In the genomic region with DNA sequence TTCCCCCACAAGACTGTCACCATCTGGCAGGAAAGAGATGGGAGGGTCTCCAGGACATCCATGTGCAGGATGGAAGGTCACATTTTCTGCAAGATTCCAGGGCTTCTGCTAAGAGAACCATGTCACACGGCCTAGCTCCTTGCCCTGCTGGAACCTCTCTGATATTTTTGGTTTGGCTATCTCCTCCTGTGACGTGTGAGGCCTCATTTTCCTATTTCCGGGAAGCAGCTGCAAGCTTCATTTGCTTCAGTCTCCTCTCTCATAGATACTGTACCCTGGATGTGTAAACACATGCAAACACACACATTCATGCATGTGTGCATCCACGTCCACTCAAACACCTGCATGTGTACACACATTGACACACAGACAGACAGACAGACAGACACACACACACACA, we compare ENCODE assay signal across 17 mouse cellular contexts. TPM values are rescaled to one million over a fixed set of nuclear protein-coding genes. Genes with fewer than 3 reads are reported as not detected.
DNase-seq lines count a peak whose midpoint lies in the region; ATAC-seq and TF ChIP-seq lines count a peak whose summit lies in the region.
"Had no signal": no experiment of that assay in that cellular context is flagged by ENCODE, and none has a peak within 500 bp of the region (broad histone marks: within the 10 kb centered on the region; RNA-seq: fewer than 3 reads in every experiment).

No protein-coding gene starts in this region.

- peak overlapping the region; percentile 71 for H3K27ac ChIP-seq in heart, adult 2 months
- no peak overlapping the region for H3K27ac ChIP-seq in liver, embryonic 16.5 days (ENCODE audit: low read length)
- H3K27ac ChIP-seq in liver, embryonic 12.5 days = no peak overlapping the region
- peak overlapping the region; percentile 71 for H3K27ac ChIP-seq in bone marrow, adult 2 months (ENCODE audit: control insufficient read depth, insufficient read depth, low read depth, low read length, poor library complexity)
- H3K27ac ChIP-seq: embryonic facial prominence, embryonic 15.5 days; hindbrain, embryonic 15.5 days; liver, embryonic 14.5 days; midbrain, embryonic 10.5 days; neural tube, embryonic 15.5 days had no signal

- no peaks in the 10 kb centered on the region for H3K79me2 ChIP-seq in heart, adult 2 months (replicated peaks; ENCODE audit: control insufficient read depth, insufficient read depth, low read length)

- peak; percentile 46 to 60 for DNase-seq in heart, adult 2 months
- no peak for DNase-seq in heart, postnatal 14 days
- peak; percentile 25 for DNase-seq in heart, postnatal 4 days
- no peak for DNase-seq in layer of hippocampus, adult 18-20 months (ENCODE audit: low spot score in 2 of 2)
- no peak for DNase-seq in c-Kit-positive CD71-positive TER-119-positive erythroid progenitor cells, embryonic 14.5 days (ENCODE audit: low spot score)
- DNase-seq: cerebellum, adult 9-10 months; layer of hippocampus, postnatal 36 days; retina, postnatal 1 day; thymus, adult 18-20 months had no signal

- no peaks in the 10 kb centered on the region for H3K27me3 ChIP-seq in heart, adult 2 months (ENCODE audit: control insufficient read depth, insufficient read depth, low read length)
- H3K27me3 ChIP-seq in liver, embryonic 16.5 days (ENCODE audit: control insufficient read depth, insufficient read depth, low read depth, low read length) = no peaks in the 10 kb centered on the region
- peaks cover 24% of the 10 kb centered on the region for H3K27me3 ChIP-seq in liver, embryonic 12.5 days (replicated peaks)
- H3K27me3 ChIP-seq: embryonic facial prominence, embryonic 15.5 days; hindbrain, embryonic 15.5 days; neural tube, embryonic 15.5 days had no signal

- peaks cover 19% of the 10 kb centered on the region for H3K4me1 ChIP-seq in heart, adult 2 months (ENCODE audit: control insufficient read depth, insufficient read depth, low read length)
- no peaks in the 10 kb centered on the region for H3K4me1 ChIP-seq in liver, embryonic 16.5 days (ENCODE audit: control insufficient read depth, low read depth, low read length)
- H3K4me1 ChIP-seq in liver, embryonic 12.5 days = 0 out of 2 replicates have a peak, but pooled peaks cover 3% of the 10 kb centered on the region
- H3K4me1 ChIP-seq in bone marrow, adult 2 months (ENCODE audit: control insufficient read depth, insufficient read depth, low read length) = peaks cover 8% of the 10 kb centered on the region

- no peak for TF ChIP-seq CTCF in heart, adult 2 months (IDR thresholded peaks at IDR 0.05)
- TF ChIP-seq CTCF in bone marrow, adult 2 months (IDR thresholded peaks at IDR 0.05; ENCODE audit: control insufficient read depth, insufficient read depth, low read length) = no peak

- no peak overlapping the region for H3K9ac ChIP-seq in heart, adult 2 months (ENCODE audit: low read depth, low read length)
- no peak overlapping the region for H3K9ac ChIP-seq in liver, embryonic 16.5 days (ENCODE audit: low read depth, low read length)
- H3K9ac ChIP-seq in liver, embryonic 12.5 days = no peak overlapping the region
- H3K9ac ChIP-seq: embryonic facial prominence, embryonic 15.5 days; hindbrain, embryonic 15.5 days; liver, embryonic 14.5 days; neural tube, embryonic 15.5 days had no signal

- TF ChIP-seq POLR2A in heart, adult 2 months (IDR thresholded peaks at IDR 0.05; ENCODE audit: insufficient read depth, low read depth, low read length) = 0 out of 2 replicates have a peak, but pooled peaks have one; percentile 32
- TF ChIP-seq POLR2A in bone marrow, adult 2 months (IDR thresholded peaks at IDR 0.05; ENCODE audit: borderline replicate concordance, control insufficient read depth, low read depth, low read length) = no peak

- H3K4me2 ChIP-seq in liver, embryonic 16.5 days (ENCODE audit: low read depth, low read length) = no peak overlapping the region
- no peak overlapping the region for H3K4me2 ChIP-seq in liver, embryonic 12.5 days
- H3K4me2 ChIP-seq: embryonic facial prominence, embryonic 15.5 days; hindbrain, embryonic 15.5 days; neural tube, embryonic 15.5 days had no signal

- WGBS in heart, adult 2 months = 33% methylated on average over 4 of the region's 4 CpGs
- WGBS in liver, embryonic 16.5 days (ENCODE audit: insufficient replicate concordance) = 29% methylated on average over 4 of the region's 4 CpGs
- WGBS in liver, embryonic 12.5 days (ENCODE audit: insufficient replicate concordance) = 40% methylated on average over 4 of the region's 4 CpGs
- WGBS in bone marrow, adult 2 months = 43% methylated on average over 4 of the region's 4 CpGs

- 0 out of 2 replicates have a peak, but pooled peaks have one; percentile 19 for ATAC-seq in liver, embryonic 16.5 days (ENCODE audit: low read depth)
- no peak for ATAC-seq in liver, embryonic 12.5 days

- no peaks in the 10 kb centered on the region for H3K36me3 ChIP-seq in heart, adult 2 months (ENCODE audit: control insufficient read depth, insufficient read depth, low read length)
- H3K36me3 ChIP-seq in liver, embryonic 16.5 days (ENCODE audit: control insufficient read depth, insufficient read depth) = no peaks in the 10 kb centered on the region
- H3K36me3 ChIP-seq in liver, embryonic 12.5 days = no peaks in the 10 kb centered on the region
- H3K36me3 ChIP-seq: embryonic facial prominence, embryonic 15.5 days; hindbrain, embryonic 15.5 days; midbrain, embryonic 10.5 days; neural tube, embryonic 15.5 days had no signal

- intact Hi-C loops in heart, adult 2 months (cut with DNase I) = loop anchor here (1.0 to 2.0 kb wide), 3 partner anchors 20 to 36 kb away; no protein-coding TSS in a partner anchor
- intact Hi-C loops in heart, postnatal 14 days (cut with DNase I) = no loop called here

- 0 out of 2 replicates have a peak, but pooled peaks have one; percentile 12 for TF ChIP-seq EP300 in heart, adult 2 months (IDR thresholded peaks at IDR 0.05; ENCODE audit: insufficient read depth, low read depth, low read length)

- H3K9me3 ChIP-seq in liver, embryonic 16.5 days (replicated peaks; ENCODE audit: control insufficient read depth, low read length) = no peaks in the 10 kb centered on the region
- no peaks in the 10 kb centered on the region for H3K9me3 ChIP-seq in liver, embryonic 12.5 days (replicated peaks)
- H3K9me3 ChIP-seq: embryonic facial prominence, embryonic 15.5 days; hindbrain, embryonic 15.5 days; midbrain, embryonic 10.5 days; neural tube, embryonic 15.5 days had no signal

- H3K4me3 ChIP-seq in heart, adult 2 months = no peak overlapping the region
- H3K4me3 ChIP-seq in liver, embryonic 16.5 days (ENCODE audit: low read depth, low read length) = no peak overlapping the region
- H3K4me3 ChIP-seq in liver, embryonic 12.5 days = no peak overlapping the region
- no peak overlapping the region for H3K4me3 ChIP-seq in bone marrow, adult 2 months (replicated peaks; ENCODE audit: control insufficient read depth, low read depth, low read length)
- H3K4me3 ChIP-seq: embryonic facial prominence, embryonic 15.5 days; hindbrain, embryonic 15.5 days; midbrain, embryonic 10.5 days; neural tube, embryonic 15.5 days had no signal

RNA-seq across cellular contexts. Expression of gene Trp53i11, which starts 24.6 kb away (rescaled TPM):
- 10 to 100 TPM; 25.2 to 33.2 TPM for total RNA-seq in heart, adult 2 months (2021)
- 34.4 and 42.7 TPM in 2 replicates for polyA plus RNA-seq in heart, adult 2 months (2012; rRNA removed)
- 10 to 100 TPM; 67.8 to 68.8 TPM for total RNA-seq in heart, postnatal 14 days (2021)
- polyA plus RNA-seq in liver, embryonic 16.5 days (2015; fragmentation: Nextera tagmentation; extraction: Ambion mirVana) = 3.2 and 5.8 TPM in 2 replicates
- 2.6 and 3.2 TPM in 2 replicates for polyA plus RNA-seq in liver, embryonic 12.5 days (2016; fragmentation: Nextera tagmentation; extraction: Ambion mirVana)
- polyA plus RNA-seq in bone marrow, adult 2 months (2011; ENCODE audit: insufficient read depth, insufficient read length, low replicate concordance, missing spikeins) = 11.2 and 14.1 TPM in 2 replicates
- 10 to 100 TPM; 79.0 to 82.5 TPM for total RNA-seq in heart, postnatal 4 days (2021)
- 10 to 100 TPM; 74.8 to 94.2 TPM for total RNA-seq in layer of hippocampus, adult 18-20 months (2021)

Comparison
In these comparisons a context has a peak if more than half of its experiments do, and no peak if none do; other contexts are left out.
1. DNase-seq: peak in heart, adult 2 months (2 of 2) and heart, postnatal 4 days (single experiment); none in heart, postnatal 14 days (0 of 2), layer of hippocampus, adult 18-20 months (0 of 2) and c-Kit-positive CD71-positive TER-119-positive erythroid progenitor cells, embryonic 14.5 days (single experiment).
2. H3K27ac ChIP-seq: peak in heart, adult 2 months (single experiment) and bone marrow, adult 2 months (single experiment); none in liver, embryonic 16.5 days (single experiment) and liver, embryonic 12.5 days (single experiment).